Mouse (Mus musculus) lung, adult 2 months (tissue): ENCODE data around the gene Gm29797.

Source experiments
- CTCF ChIP-seq: fragments of 200-500 bp; IDR thresholded peaks from 2 replicates; pipeline ENCODE4 v1.5.1; 2011; ENCODE audit warnings: mild to moderate bottlenecking, low read length, control low read depth; ENCODE audit not compliant: insufficient read depth
- POLR2A ChIP-seq: fragments of 200-500 bp; IDR thresholded peaks from 2 replicates; pipeline ENCODE4 v1.6.1; 2011; ENCODE audit warnings: low read depth, mild to moderate bottlenecking, control low read depth, low read length, borderline replicate concordance; ENCODE audit errors: extremely low read depth

GRCm38 (mm10) chr2:181676424-181676823 lies 19.6 kb downstream of the Gm29797 start:
- TF ChIP-seq CTCF = no peak
- TF ChIP-seq POLR2A = no peak
